Mouse (Mus musculus) lung, embryonic 14.5 days (tissue): Measurements from ENCODE around the gene Dynlt1c. TPM values are rescaled to one million over a fixed set of nuclear protein-coding genes. Genes with fewer than 3 reads are reported as not detected.
A peak's percentile ranks its signal among the peaks of the same experiment; 100 is the strongest.
"Not testable (repeated sequence)": the region's sequence is repeated elsewhere in the genome, so short reads cannot be mapped to it uniquely, and the experiment has no call there.

Source experiments
- ATAC-seq: fragments of 200-750 bp; cut with Nextera tagmentation; 2 replicates; pipeline ENCODE4 v1.8.0; 2017; ENCODE audit warnings: mild to moderate bottlenecking, moderate TSS enrichment, moderate library complexity; ENCODE audit not compliant: insufficient read depth
- DNase-seq: peaks from one replicate; pipeline ENCODE4 v3.0.0-alpha.2; 2015
- H3K27ac ChIP-seq: fragments of 300-500 bp; sonication (generic); 2 replicates; pipeline ENCODE4 v1.5.1; 2014; ENCODE audit warnings: low read depth, mild to moderate bottlenecking, moderate library complexity
- H3K27me3 ChIP-seq: fragments of 300-500 bp; sonication (generic); 2 replicates; pipeline ENCODE4 v1.6.1; 2014; ENCODE audit warnings: low read length, control low read depth; ENCODE audit not compliant: insufficient read depth
- H3K36me3 ChIP-seq: fragments of 300-500 bp; sonication (generic); 2 replicates; pipeline ENCODE4 v1.6.1; 2014; ENCODE audit warnings: control low read depth; ENCODE audit not compliant: insufficient read depth
- H3K4me1 ChIP-seq: fragments of 300-500 bp; sonication (generic); 2 replicates; pipeline ENCODE4 v1.6.1; 2014; ENCODE audit warnings: antibody characterized with exemption, control low read depth; ENCODE audit not compliant: insufficient read depth
- H3K4me2 ChIP-seq: fragments of 300-500 bp; sonication (generic); 2 replicates; pipeline ENCODE4 v1.6.1; 2014; ENCODE audit warnings: mild to moderate bottlenecking
- H3K4me3 ChIP-seq: fragments of 300-500 bp; sonication (generic); 2 replicates; pipeline ENCODE4 v1.5.1; 2014; ENCODE audit warnings: low read depth, low read length
- H3K9ac ChIP-seq: fragments of 300-500 bp; sonication (generic); 2 replicates; pipeline ENCODE4 v1.6.1; 2014
- H3K9me3 ChIP-seq: fragments of 300-500 bp; sonication (generic); 2 replicates; pipeline ENCODE4 v1.6.1; 2016; ENCODE audit warnings: low read depth, low read length, control low read depth
- WGBS: fragments of 180-500 bp; shearing (Covaris S2); extraction: QIAGEN DNeasy Blood & Tissue Kit; methylation state at CpG from one replicate; pipeline ENCODE4 v1.1.7; 2014; 5-methylcytosine and 5-hydroxymethylcytosine counted together
- polyA plus RNA-seq: library from polyadenylated mRNA; unstranded; fragments of >200 nt; fragmentation: Nextera tagmentation; extraction: Ambion mirVana; gene quantifications from 2 replicates; pipeline ENCODE4 v1.2.1, GENCODE M21; 2014

Dynlt1c gene
- 38.4 and 41.1 TPM in 2 replicates for polyA plus RNA-seq

GRCm38 (mm10) chr17:6601204-6601911, at the start of gene Dynlt1c:
Dynlt1c (plus strand) TSS chr17:6601671.
- not testable (repeated sequence) for H3K36me3 ChIP-seq, H3K9me3 ChIP-seq, H3K9ac ChIP-seq, H3K4me1 ChIP-seq, H3K27me3 ChIP-seq
- DNase-seq, result peak; percentile 91
- peak within 1 kb of the TSS; percentile 50 for H3K4me2 ChIP-seq
- H3K4me3 ChIP-seq, result peak within 1 kb of the TSS; percentile 24
- H3K27ac ChIP-seq, result peak within 1 kb of the TSS; percentile 63; the same call in 1 of the 2 replicates
- peak; percentile 99 for ATAC-seq
- 3% methylated on average over 26 of the region's 40 CpGs for WGBS

- not testable (repeated sequence) for H3K4me1 ChIP-seq, H3K9me3 ChIP-seq, H3K36me3 ChIP-seq, H3K4me2 ChIP-seq, H3K4me3 ChIP-seq, H3K9ac ChIP-seq, H3K27ac ChIP-seq, DNase-seq, H3K27me3 ChIP-seq
- peak; percentile 68; the same call in 1 of the 2 replicates for ATAC-seq
- WGBS, result no CpG with 5 or more reads among the region's 4 CpGs
Measured at GRCm38 (mm10) chr17:6553798-6554197, 47.7 kb upstream of the Dynlt1c start.

GRCm38 (mm10) chr17:6554243-6554642, 47.2 kb upstream of the Dynlt1c start:
- H3K27ac ChIP-seq, DNase-seq, H3K4me2 ChIP-seq, H3K4me1 ChIP-seq, H3K9me3 ChIP-seq, H3K4me3 ChIP-seq, H3K9ac ChIP-seq, H3K27me3 ChIP-seq, H3K36me3 ChIP-seq: not testable (repeated sequence)
- ATAC-seq, result peak; percentile 39; the same call in 1 of the 2 replicates
- WGBS, result no CpG with 5 or more reads among the region's 5 CpGs

GRCm38 (mm10) chr17:6559447-6560133, 41.9 kb upstream of the Dynlt1c start:
- not testable (repeated sequence) for H3K27ac ChIP-seq, H3K36me3 ChIP-seq, H3K4me1 ChIP-seq, H3K4me2 ChIP-seq, H3K9ac ChIP-seq, DNase-seq, H3K27me3 ChIP-seq, H3K9me3 ChIP-seq, H3K4me3 ChIP-seq
- no CpG with 5 or more reads among the region's 4 CpGs for WGBS
- ATAC-seq, result peak; percentile 55; the same call in 1 of the 2 replicates

GRCm38 (mm10) chr17:6564866-6565265, 36.6 kb upstream of the Dynlt1c start:
- H3K36me3 ChIP-seq, ATAC-seq, H3K9me3 ChIP-seq, H3K4me1 ChIP-seq, H3K4me2 ChIP-seq, DNase-seq, H3K27me3 ChIP-seq, H3K9ac ChIP-seq, H3K4me3 ChIP-seq, H3K27ac ChIP-seq: not testable (repeated sequence)
- WGBS, result 84% methylated on average over 2 of the region's 3 CpGs

- not testable (repeated sequence) for H3K9ac ChIP-seq, H3K36me3 ChIP-seq, H3K4me2 ChIP-seq, DNase-seq, H3K27ac ChIP-seq, H3K4me3 ChIP-seq, H3K4me1 ChIP-seq, ATAC-seq, H3K27me3 ChIP-seq, H3K9me3 ChIP-seq
- 47% methylated on average over 4 of the region's 8 CpGs for WGBS
Measured at GRCm38 (mm10) chr17:6567908-6568307, 33.6 kb upstream of the Dynlt1c start.

GRCm38 (mm10) chr17:6571296-6571695, 30.2 kb upstream of the Dynlt1c start:
- not testable (repeated sequence) for H3K9ac ChIP-seq, H3K4me3 ChIP-seq, H3K27ac ChIP-seq, H3K36me3 ChIP-seq, H3K9me3 ChIP-seq, ATAC-seq, H3K4me2 ChIP-seq, H3K27me3 ChIP-seq, H3K4me1 ChIP-seq, DNase-seq
- WGBS, result 89% methylated on average over 9 of the region's 11 CpGs

- not testable (repeated sequence) for H3K27ac ChIP-seq, ATAC-seq, H3K4me2 ChIP-seq, H3K27me3 ChIP-seq, H3K4me3 ChIP-seq, H3K36me3 ChIP-seq, H3K4me1 ChIP-seq, DNase-seq, H3K9me3 ChIP-seq, H3K9ac ChIP-seq
- no CpG with 5 or more reads among the region's 1 CpGs for WGBS
Measured at GRCm38 (mm10) chr17:6572202-6572601, 29.3 kb upstream of the Dynlt1c start.

GRCm38 (mm10) chr17:6575376-6575775, 26.1 kb upstream of the Dynlt1c start:
- H3K27ac ChIP-seq, H3K4me1 ChIP-seq, H3K9me3 ChIP-seq, H3K9ac ChIP-seq, DNase-seq, H3K4me2 ChIP-seq, ATAC-seq, H3K4me3 ChIP-seq, H3K27me3 ChIP-seq, H3K36me3 ChIP-seq: not testable (repeated sequence)
- 90% methylated on average over 8 of the region's 8 CpGs for WGBS

GRCm38 (mm10) chr17:6588672-6589071, 12.8 kb upstream of the Dynlt1c start:
- not testable (repeated sequence) for H3K4me1 ChIP-seq, H3K36me3 ChIP-seq, H3K9me3 ChIP-seq, ATAC-seq, H3K27me3 ChIP-seq, H3K4me2 ChIP-seq, H3K4me3 ChIP-seq, DNase-seq, H3K9ac ChIP-seq, H3K27ac ChIP-seq
- no CpG with 5 or more reads among the region's 6 CpGs for WGBS
